Mouse (Mus musculus) heart, embryonic 14.5 days (tissue): ENCODE measurements around the gene Sprr2a2. TPM values are rescaled to one million over a fixed set of nuclear protein-coding genes. Genes with fewer than 3 reads are reported as not detected.
"Not testable (repeated sequence)": the region's sequence is repeated elsewhere in the genome, so short reads cannot be mapped to it uniquely, and the experiment has no call there.

Experiments used
- ATAC-seq: fragments of 200-750 bp; cut with Nextera tagmentation; 2 replicates; pipeline ENCODE4 v1.8.0; 2017; ENCODE audit warnings: low read depth, moderate TSS enrichment; ENCODE audit not compliant: insufficient number of reproducible peaks, insufficient read depth, low FRiP score
- H3K27ac ChIP-seq, 2 experiments: fragments of 200-500 bp in 1 of 2; fragments of 300-500 bp in 1 of 2; sonication (generic) in 1 of 2; replicated peaks in 1 of 2; 2 replicates each; pipeline ENCODE4 v1.5.1; 2012 to 2014; ENCODE audit warnings: low read depth in 2 of 2, low read length in 2 of 2, control low read depth in 1 of 2, mild to moderate bottlenecking in 1 of 2, mixed read lengths in 1 of 2; ENCODE audit not compliant: control insufficient read depth in 1 of 2, insufficient read depth in 1 of 2
- H3K27me3 ChIP-seq: fragments of 300-500 bp; sonication (generic); 2 replicates; pipeline ENCODE4 v1.6.1; 2014; ENCODE audit warnings: mild to moderate bottlenecking, low read length, control low read depth; ENCODE audit not compliant: control insufficient read depth, insufficient read depth
- H3K36me3 ChIP-seq: fragments of 300-500 bp; sonication (generic); 2 replicates; pipeline ENCODE4 v1.6.1; 2014; ENCODE audit warnings: mild to moderate bottlenecking, control low read depth, low read length, mixed read lengths; ENCODE audit not compliant: control insufficient read depth, insufficient read depth
- H3K4me1 ChIP-seq, 2 experiments: fragments of 200-500 bp in 1 of 2; fragments of 300-500 bp in 1 of 2; sonication (generic) in 1 of 2; 2 replicates each; pipeline ENCODE4 v1.6.1; 2012 to 2014; ENCODE audit warnings: low read length in 2 of 2, control low read depth in 1 of 2, mixed read lengths in 1 of 2; ENCODE audit not compliant: control insufficient read depth in 2 of 2, insufficient read depth in 2 of 2
- H3K4me2 ChIP-seq: fragments of 300-500 bp; sonication (generic); 2 replicates; pipeline ENCODE4 v1.6.1; 2014; ENCODE audit warnings: mild to moderate bottlenecking, low read length
- H3K4me3 ChIP-seq, 2 experiments: fragments of 200-500 bp in 1 of 2; fragments of 300-500 bp in 1 of 2; sonication (generic) in 1 of 2; 2 replicates each; pipeline ENCODE4 v1.5.1; 2012 to 2014; ENCODE audit warnings: low read length in 2 of 2, mild to moderate bottlenecking in 2 of 2, control low read depth in 1 of 2, low read depth in 1 of 2, moderate library complexity in 1 of 2; ENCODE audit not compliant: control insufficient read depth in 1 of 2, insufficient read depth in 1 of 2
- H3K9ac ChIP-seq: fragments of 300-500 bp; sonication (generic); 2 replicates; pipeline ENCODE4 v1.6.1; 2014; ENCODE audit warnings: mild to moderate bottlenecking, low read length
- H3K9me3 ChIP-seq: fragments of 300-500 bp; sonication (generic); 2 replicates; pipeline ENCODE4 v1.6.1; 2016; ENCODE audit warnings: low read length, control low read depth; ENCODE audit not compliant: control insufficient read depth
- WGBS: fragments of 180-500 bp; shearing (Covaris S2); extraction: QIAGEN DNeasy Blood & Tissue Kit; methylation state at CpG from one replicate; pipeline ENCODE4 v1.1.7; 2014; 5-methylcytosine and 5-hydroxymethylcytosine counted together
- polyA plus RNA-seq: library from polyadenylated mRNA; unstranded; fragments of >200 nt; fragmentation: Nextera tagmentation; extraction: Ambion mirVana; gene quantifications from 2 replicates; pipeline ENCODE4 v1.2.1, GENCODE M21; 2014

Sprr2a2 gene
- polyA plus RNA-seq, 1 experiment from 2014 or later, result 1.8 TPM

- not testable (repeated sequence) for H3K9me3 ChIP-seq, H3K4me1 ChIP-seq, H3K9ac ChIP-seq, H3K27me3 ChIP-seq, H3K36me3 ChIP-seq, H3K4me3 ChIP-seq, ATAC-seq, H3K27ac ChIP-seq, H3K4me2 ChIP-seq
Measured at GRCm38 (mm10) chr3:92279663-92280062, 63.9 kb downstream of the Sprr2a2 start.

GRCm38 (mm10) chr3:92280963-92281606 lies 65.4 kb downstream of the Sprr2a2 start:
- not testable (repeated sequence) for H3K4me1 ChIP-seq, H3K27me3 ChIP-seq, H3K36me3 ChIP-seq, H3K4me3 ChIP-seq, H3K4me2 ChIP-seq, H3K27ac ChIP-seq, H3K9me3 ChIP-seq, H3K9ac ChIP-seq
- ATAC-seq, result peak; percentile 49; the same call in 1 of the 2 replicates
- WGBS, result 13% methylated on average over 5 of the region's 12 CpGs

- not testable (repeated sequence) for H3K9ac ChIP-seq, H3K27me3 ChIP-seq, H3K4me3 ChIP-seq, H3K27ac ChIP-seq, H3K4me2 ChIP-seq, ATAC-seq, H3K9me3 ChIP-seq, H3K36me3 ChIP-seq, H3K4me1 ChIP-seq
- WGBS, result 76% methylated on average over 1 of the region's 1 CpGs
Measured at GRCm38 (mm10) chr3:92285101-92285500, 69.4 kb downstream of the Sprr2a2 start, which contains the start of gene Sprr2a3. Sprr2a3 (plus strand) TSS chr3:92285417.

- WGBS, result 76% methylated on average over 3 of the region's 6 CpGs
- not testable (repeated sequence) for H3K9ac ChIP-seq, ATAC-seq, H3K27me3 ChIP-seq, H3K27ac ChIP-seq, H3K9me3 ChIP-seq, H3K4me2 ChIP-seq, H3K4me3 ChIP-seq, H3K36me3 ChIP-seq, H3K4me1 ChIP-seq
Measured at GRCm38 (mm10) chr3:92288489-92288888, 72.8 kb downstream of the Sprr2a2 start.

Other genes starting within 250 kb of the Sprr2a2 start
- not detected in 2 replicates for gene Pglyrp3, start 201.3 kb upstream of the Sprr2a2 start, polyA plus RNA-seq
- 0.22 and 0.36 TPM in 2 replicates for gene Lor, start 132.8 kb upstream of the Sprr2a2 start, polyA plus RNA-seq
- not detected in 2 replicates for gene Prr9, start 92.0 kb upstream of the Sprr2a2 start, polyA plus RNA-seq
- gene Lelp1, start 73.2 kb upstream of the Sprr2a2 start, polyA plus RNA-seq, result not detected in 2 replicates
- gene Sprr2a1, start 121 bp upstream of the Sprr2a2 start, polyA plus RNA-seq, result 0.16 TPM in 1 of 2 replicates, not detected in the other
- gene Sprr2a3, start 69.5 kb downstream of the Sprr2a2 start, polyA plus RNA-seq, result not detected in 2 replicates
- gene Sprr2b, start 100.7 kb downstream of the Sprr2a2 start, polyA plus RNA-seq, result not detected in 2 replicates
- not detected in 2 replicates for gene Sprr2d, start 123.2 kb downstream of the Sprr2a2 start, polyA plus RNA-seq
- gene Sprr2e, start 136.2 kb downstream of the Sprr2a2 start, polyA plus RNA-seq, result not detected in 2 replicates
- gene Sprr2f, start 149.3 kb downstream of the Sprr2a2 start, polyA plus RNA-seq, result not detected in 2 replicates
- gene Sprr2h, start 169.8 kb downstream of the Sprr2a2 start, polyA plus RNA-seq, result not detected in 2 replicates
- gene Sprr2i, start 192.1 kb downstream of the Sprr2a2 start, polyA plus RNA-seq, result not detected in 2 replicates
- not detected in 2 replicates for gene Sprr2j-ps, start 202.2 kb downstream of the Sprr2a2 start, polyA plus RNA-seq
- gene Gm9774, start 213.5 kb downstream of the Sprr2a2 start, polyA plus RNA-seq, result 5.2 and 5.9 TPM in 2 replicates
- gene Sprr2k, start 216.7 kb downstream of the Sprr2a2 start, polyA plus RNA-seq, result not detected in 2 replicates
- not detected in 2 replicates for gene Sprr1b, start 222.9 kb downstream of the Sprr2a2 start, polyA plus RNA-seq
- not detected in 2 replicates for gene Sprr3, start 242.8 kb downstream of the Sprr2a2 start, polyA plus RNA-seq